Mouse (Mus musculus) B cell, adult 2 months (primary cell): ENCODE measurements around the gene Ltn1.

Experiments used
- DNase-seq, 2 experiments: peaks; one replicate each; pipeline ENCODE4 v3.0.0; 2022

The Ltn1 gene

GRCm38 (mm10) chr16:87432033-87432814 lies at the start of gene Ltn1:
TSS of gene Ltn1 (minus strand) at chr16:87432612.
- DNase-seq, result peak; percentile 96 to 97

GRCm38 (mm10) chr16:87470579-87470978 lies 38.2 kb upstream of the Ltn1 start:
- no peak for DNase-seq

GRCm38 (mm10) chr16:87458752-87459151 lies 26.3 kb upstream of the Ltn1 start:
- peak; percentile 33 to 37 for DNase-seq

GRCm38 (mm10) chr16:87455180-87455611 lies 22.8 kb upstream of the Ltn1 start:
- peak; percentile 64 to 65 for DNase-seq

- DNase-seq, result peak; percentile 96 to 97
These were observed 22.2 kb upstream of the Ltn1 start, which contains the start of gene Usp16 for GRCm38 (mm10) chr16:87454419-87455179. TSS of gene Usp16 (plus strand) at chr16:87454703.

GRCm38 (mm10) chr16:87453226-87453625 lies 20.8 kb upstream of the Ltn1 start:
- DNase-seq, result no peak

GRCm38 (mm10) chr16:87445528-87445927 lies 13.1 kb upstream of the Ltn1 start:
- no peak for DNase-seq

- no peak for DNase-seq
These were observed 12.7 kb upstream of the Ltn1 start for GRCm38 (mm10) chr16:87445110-87445509.

GRCm38 (mm10) chr16:87444071-87444470 lies 11.7 kb upstream of the Ltn1 start:
- DNase-seq, result no peak

- no peak for DNase-seq
These were observed 10.8 kb upstream of the Ltn1 start for GRCm38 (mm10) chr16:87443245-87443644.

GRCm38 (mm10) chr16:87442291-87442690 lies 9.9 kb upstream of the Ltn1 start:
- DNase-seq, result no peak

GRCm38 (mm10) chr16:87441089-87441488 lies 8.7 kb upstream of the Ltn1 start:
- peak; percentile 38 to 46 for DNase-seq

GRCm38 (mm10) chr16:87440184-87440686 lies 7.8 kb upstream of the Ltn1 start, which contains the start of gene Rwdd2b:
TSS of gene Rwdd2b (minus strand) at chr16:87440573.
- peak; percentile 93 to 94 for DNase-seq

GRCm38 (mm10) chr16:87438697-87439096 lies 6.3 kb upstream of the Ltn1 start:
- DNase-seq, result no peak

- DNase-seq, result no peak
These were observed 4.7 kb upstream of the Ltn1 start for GRCm38 (mm10) chr16:87437096-87437495.

GRCm38 (mm10) chr16:87435411-87436205 lies 3.2 kb upstream of the Ltn1 start:
- no peak for DNase-seq

GRCm38 (mm10) chr16:87434946-87435345 lies 2.5 kb upstream of the Ltn1 start:
- DNase-seq, result no peak

GRCm38 (mm10) chr16:87434266-87434665 lies 1.9 kb upstream of the Ltn1 start:
- no peak for DNase-seq

- no peak for DNase-seq
These were observed 4.9 kb downstream of the Ltn1 start for GRCm38 (mm10) chr16:87427516-87427915.

- DNase-seq, result no peak
These were observed 11.8 kb downstream of the Ltn1 start for GRCm38 (mm10) chr16:87420662-87421061.

- peak; percentile 62 to 73 for DNase-seq
These were observed 27.4 kb downstream of the Ltn1 start for GRCm38 (mm10) chr16:87405001-87405400.

- peak; percentile 53 to 54 for DNase-seq
These were observed 38.4 kb downstream of the Ltn1 start for GRCm38 (mm10) chr16:87393813-87394548.
